Mouse (Mus musculus) kidney, adult 2 months (tissue): ENCODE measurements around the gene Ncaph. TPM values are rescaled to one million over a fixed set of nuclear protein-coding genes. Genes with fewer than 3 reads are reported as not detected.
"Not testable (repeated sequence)": the region's sequence is repeated elsewhere in the genome, so short reads cannot be mapped to it uniquely, and the experiment has no call there.

Experiments used
- DNase-seq: peaks from one replicate; pipeline ENCODE4 v3.0.0; 2021
- H3K27ac ChIP-seq: fragments of 200-500 bp; 2 replicates; pipeline ENCODE4 v1.5.1; 2012; ENCODE audit warnings: low read depth, low read length, control low read depth, inconsistent platforms; ENCODE audit not compliant: insufficient read depth
- H3K27me3 ChIP-seq: fragments of 200-500 bp; replicated peaks from 2 replicates; pipeline ENCODE4 v1.6.1; 2012; ENCODE audit warnings: mild to moderate bottlenecking, moderate library complexity, low read length, inconsistent platforms; ENCODE audit not compliant: control insufficient read depth, insufficient read depth
- H3K36me3 ChIP-seq: fragments of 200-500 bp; 2 replicates; pipeline ENCODE4 v1.6.1; 2012; ENCODE audit warnings: mild to moderate bottlenecking, moderate library complexity, low read length, inconsistent platforms; ENCODE audit not compliant: control insufficient read depth, insufficient read depth
- H3K4me1 ChIP-seq: fragments of 200-500 bp; 2 replicates; pipeline ENCODE4 v1.6.1; 2011; ENCODE audit warnings: low read length; ENCODE audit not compliant: control insufficient read depth, insufficient read depth
- H3K4me3 ChIP-seq: fragments of 200-500 bp; 2 replicates; pipeline ENCODE4 v1.5.1; 2011; ENCODE audit warnings: mild to moderate bottlenecking, low read depth, low read length, control low read depth; ENCODE audit not compliant: insufficient read depth
- CTCF ChIP-seq: fragments of 200-500 bp; conservative IDR thresholded peaks from 2 replicates; pipeline ENCODE4 v1.5.1; 2011; ENCODE audit warnings: low read depth, mild to moderate bottlenecking, control low read depth, low read length, moderate library complexity, mixed read lengths; ENCODE audit not compliant: insufficient read depth, insufficient read length
- POLR2A ChIP-seq: fragments of 200-500 bp; IDR thresholded peaks from one replicate; pipeline ENCODE4 v1.6.1; 2011; ENCODE audit warnings: low read depth, low read length, control low read depth
- WGBS: fragments of 180-500 bp; shearing (Covaris S2); methylation state at CpG from one replicate; pipeline ENCODE4 v1.1.7; 2018; 5-methylcytosine and 5-hydroxymethylcytosine counted together
- polyA plus RNA-seq: library from polyadenylated mRNA; depleted of rRNA; stranded (reverse); fragments of >200 nt; gene quantifications from 2 replicates; pipeline ENCODE4 v1.2.3, GENCODE M21; 2012

Gene Ncaph
- polyA plus RNA-seq, 1 experiment: 0.61 TPM

DNA sequence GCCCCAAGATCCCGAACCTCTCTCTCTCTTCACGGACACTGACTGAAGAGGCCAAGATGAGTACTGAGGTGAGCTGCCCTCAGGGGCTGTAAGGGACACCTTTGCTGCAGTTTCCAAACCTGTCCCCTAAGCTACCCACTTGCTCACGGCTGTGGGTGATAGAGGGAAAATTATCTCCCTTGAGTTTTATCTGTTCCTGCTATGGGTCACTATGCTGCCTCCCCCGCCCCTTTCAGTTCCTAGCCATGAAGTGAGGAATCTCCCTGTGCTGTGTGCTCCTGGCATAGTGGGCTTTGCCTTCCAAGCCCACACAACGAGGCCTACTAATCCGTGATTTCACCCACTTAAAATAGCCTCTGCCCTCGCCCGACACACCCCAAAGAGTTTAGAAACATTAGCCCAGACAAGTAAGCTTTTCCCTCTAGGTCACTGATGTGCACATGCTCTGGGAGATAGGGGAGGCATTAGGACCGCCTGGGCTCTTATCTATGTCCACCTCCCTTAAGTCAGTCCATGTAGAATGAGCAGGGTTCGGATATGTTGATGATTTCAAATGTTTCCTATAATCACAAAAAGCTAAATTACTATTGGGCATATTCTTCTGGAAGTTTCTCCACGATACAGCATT lies 53.0 kb downstream of the Ncaph start:
- peak overlapping the region; percentile 81 for H3K27ac ChIP-seq
- TF ChIP-seq CTCF (no peak), POLR2A (no peak)
- peak overlapping the region; percentile 31 for H3K4me3 ChIP-seq
- 65% methylated on average over 11 of the region's 11 CpGs for WGBS
- DNase-seq: no peak
- no peaks in the 10 kb centered on the region for H3K36me3 ChIP-seq
- H3K4me1 ChIP-seq: peaks cover 10% of the 10 kb centered on the region
- H3K27me3 ChIP-seq: no peaks in the 10 kb centered on the region

DNA sequence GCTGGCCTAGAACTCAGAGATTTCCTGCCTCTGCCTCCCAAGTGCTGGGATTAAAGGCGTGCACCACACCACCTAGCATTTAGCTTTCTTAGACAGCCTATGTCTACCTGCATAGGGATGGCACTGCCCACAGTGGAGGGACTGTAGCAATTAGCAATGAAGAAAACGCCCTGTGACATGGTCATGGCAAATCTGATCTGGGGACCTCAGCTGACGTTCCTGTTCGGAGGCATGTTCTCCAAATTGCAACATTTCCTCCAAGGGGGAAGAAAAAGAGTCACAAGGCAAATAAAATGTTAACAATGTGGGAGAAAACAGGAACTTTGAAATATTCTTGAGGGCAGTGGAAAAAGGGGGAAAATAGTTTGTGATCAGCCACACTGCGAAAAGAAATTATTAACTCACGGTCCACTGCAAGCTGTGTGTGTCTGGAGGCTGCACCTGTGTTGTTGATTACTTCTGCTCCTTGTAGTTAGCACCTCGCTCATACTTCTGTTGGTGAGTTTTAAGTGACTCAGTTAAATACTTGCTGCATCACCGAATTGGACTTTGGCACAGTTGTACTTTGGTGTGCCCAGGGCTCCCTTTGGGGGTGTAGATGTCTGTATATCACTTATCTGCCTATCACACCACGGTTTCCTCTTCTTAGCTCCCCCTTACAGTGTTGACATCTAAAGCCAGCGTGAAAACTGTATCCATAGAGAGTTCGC lies 53.7 kb downstream of the Ncaph start:
- TF ChIP-seq POLR2A (no peak), CTCF (no peak)
- 51% methylated on average over 11 of the region's 11 CpGs for WGBS
- Histone ChIP-seq H3K27ac (peak overlapping the region; percentile 81), H3K4me3 (peak overlapping the region; percentile 31), H3K36me3 (no peaks in the 10 kb centered on the region), H3K4me1 (peaks cover 10% of the 10 kb centered on the region), H3K27me3 (no peaks in the 10 kb centered on the region)
- peak; percentile 89 for DNase-seq

DNA sequence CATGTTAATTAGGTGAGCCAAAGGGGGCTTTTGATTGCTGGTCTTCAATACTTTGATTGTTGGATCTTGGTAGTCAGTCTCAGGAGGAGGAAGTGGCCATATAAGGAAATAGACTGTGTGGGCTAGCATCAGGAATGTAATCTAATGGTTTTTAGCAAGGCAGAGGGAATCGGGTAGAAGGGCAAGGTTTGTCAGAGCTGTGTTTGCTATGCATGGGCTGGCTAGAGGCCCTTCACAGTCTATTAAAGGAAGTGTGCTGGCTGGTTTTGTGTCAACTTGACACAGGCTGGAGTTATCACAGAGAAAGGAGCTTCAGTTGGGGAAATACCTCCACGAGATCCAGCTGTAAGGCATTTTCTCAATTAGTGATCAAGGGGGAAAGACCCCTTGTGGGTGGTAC lies 54.7 kb downstream of the Ncaph start:
- H3K27me3 ChIP-seq, H3K4me1 ChIP-seq, H3K4me3 ChIP-seq, H3K36me3 ChIP-seq: not testable (repeated sequence)
- peak; percentile 28 for DNase-seq
- 36% methylated on average over 2 of the region's 2 CpGs for WGBS
- H3K27ac ChIP-seq: peak overlapping the region; percentile 77; the same call in 1 of the 2 replicates

DNA sequence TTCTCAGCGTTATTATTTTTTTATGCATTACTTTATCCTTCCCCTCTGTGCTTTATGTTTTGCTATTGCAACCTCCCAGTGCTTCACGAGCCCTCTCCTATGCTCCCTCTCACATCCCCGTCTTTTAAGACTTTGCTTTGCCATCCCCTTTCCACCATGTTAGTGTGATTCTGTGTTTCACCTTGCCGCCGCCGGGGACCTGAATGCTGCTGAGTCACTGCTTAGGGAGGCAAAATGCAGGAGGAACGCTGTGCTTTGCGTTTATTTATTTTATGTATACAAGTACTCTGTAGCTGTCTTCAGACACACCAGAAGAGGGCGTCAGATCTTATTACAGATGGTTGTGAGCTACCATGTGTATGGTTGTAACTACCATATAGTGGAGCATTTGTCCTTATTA lies 56.1 kb downstream of the Ncaph start:
- no peak for DNase-seq
- Histone ChIP-seq H3K27ac (no peak overlapping the region), H3K27me3 (no peaks in the 10 kb centered on the region), H3K36me3 (no peaks in the 10 kb centered on the region), H3K4me1 (peaks cover 10% of the 10 kb centered on the region), H3K4me3 (no peak overlapping the region)
- WGBS: 80% methylated on average over 9 of the region's 9 CpGs
- TF ChIP-seq CTCF (no peak), POLR2A (no peak)

DNA sequence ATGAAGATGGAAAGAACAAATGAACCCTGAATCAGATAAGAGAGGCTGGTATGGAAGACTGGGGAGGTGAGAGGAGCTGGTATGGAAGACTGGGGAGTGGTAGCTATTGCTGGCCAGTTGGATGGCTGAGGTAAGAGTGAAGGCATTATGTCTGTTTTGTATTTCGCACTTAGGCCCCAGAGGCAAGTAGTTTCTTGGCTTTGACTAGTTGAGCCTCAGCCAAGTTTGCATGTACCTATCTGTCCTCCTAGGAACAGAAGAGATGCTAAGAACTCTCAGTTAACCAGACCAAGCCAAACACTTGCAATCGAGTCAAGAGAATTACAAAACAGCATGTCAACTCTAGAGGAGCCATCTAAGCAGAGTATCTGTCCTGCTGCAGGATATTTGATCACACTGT lies 59.6 kb downstream of the Ncaph start:
- no peaks in the 10 kb centered on the region for H3K36me3 ChIP-seq
- DNase-seq: no peak
- H3K27me3 ChIP-seq: no peaks in the 10 kb centered on the region
- peaks cover 10% of the 10 kb centered on the region for H3K4me1 ChIP-seq
- H3K27ac ChIP-seq: no peak overlapping the region
- WGBS: 92% methylated on average over 2 of the region's 2 CpGs
- no peak overlapping the region for H3K4me3 ChIP-seq
- TF ChIP-seq POLR2A: no peak

DNA sequence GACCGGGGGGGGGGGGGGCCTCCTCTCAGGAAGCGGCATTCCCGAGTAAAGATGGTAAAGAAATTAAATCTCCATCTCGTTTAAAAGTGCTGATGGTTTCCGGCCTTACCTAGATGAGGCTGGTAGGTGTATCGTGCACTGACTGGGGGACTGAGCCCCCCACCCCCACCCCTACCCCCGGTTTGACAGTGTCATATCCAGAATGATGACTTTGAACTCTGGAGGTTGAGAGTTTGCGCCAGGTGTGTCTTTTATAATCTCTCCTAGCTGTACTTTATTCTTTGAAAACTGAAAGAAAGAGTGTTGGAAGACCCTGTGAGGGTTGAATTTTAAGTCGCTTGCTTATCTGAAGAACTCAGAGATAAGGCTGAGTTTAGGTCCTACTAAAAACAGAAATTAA lies 62.9 kb downstream of the Ncaph start:
- Histone ChIP-seq H3K4me3 (peak overlapping the region; percentile 83), H3K27ac (peak overlapping the region; percentile 54; the same call in 1 of the 2 replicates), H3K36me3 (no peaks in the 10 kb centered on the region; the same call in 1 of the 2 replicates), H3K4me1 (peaks cover 7% of the 10 kb centered on the region), H3K27me3 (no peaks in the 10 kb centered on the region)
- TF ChIP-seq POLR2A (no peak), CTCF (no peak)
- DNase-seq: peak; percentile 11
- WGBS: 9% methylated on average over 9 of the region's 9 CpGs

DNA sequence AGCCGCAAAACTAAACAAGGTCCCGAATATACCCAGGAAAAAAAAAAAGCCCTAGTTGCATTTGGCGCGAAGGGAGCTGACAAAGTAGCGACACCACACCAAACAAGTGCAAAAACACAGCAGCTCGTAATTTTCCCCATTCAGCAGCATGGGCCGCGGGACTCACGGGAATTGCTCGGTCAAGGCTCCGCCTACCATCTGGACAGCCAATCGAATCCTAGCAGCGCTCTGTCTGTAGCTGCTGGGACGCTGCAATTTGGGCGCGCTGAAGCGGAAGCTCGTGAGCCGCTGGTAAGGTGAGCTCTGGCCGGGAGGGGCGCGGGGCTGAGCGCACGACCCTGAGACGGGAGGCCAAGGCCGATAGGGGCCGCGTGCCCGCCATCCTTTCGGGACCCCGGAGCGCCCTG lies 63.3 kb downstream of the Ncaph start, which contains the start of gene Blvra:
TSS of gene Blvra (plus strand) at position 231 of the 407 bp plus-strand sequence.
- TF ChIP-seq CTCF (no peak), POLR2A (no peak)
- peak within 1 kb of the TSS; percentile 83 for H3K4me3 ChIP-seq
- 0% methylated on average over 32 of the region's 32 CpGs for WGBS
- H3K36me3 ChIP-seq: no peaks in the 10 kb centered on the region; the same call in 1 of the 2 replicates
- peak within 1 kb of the TSS; percentile 54 for H3K27ac ChIP-seq
- peak; percentile 96 for DNase-seq
- H3K27me3 ChIP-seq: no peaks in the 10 kb centered on the region
- H3K4me1 ChIP-seq: peaks cover 7% of the 10 kb centered on the region
